Mouse (Mus musculus) heart, adult 11 months (tissue): ENCODE measurements at regions not wholly inside any gene's neighbourhood (a gene's known extent, or its start where the extent isn't known, plus 50 kb on each side); places are given as distances from the start of the nearest gene placed in this dataset.

ENCODE experiments used
- DNase-seq: peaks from one replicate; pipeline ENCODE4 v3.0.0; 2022

- no peak for DNase-seq
Observed at GRCm38 (mm10) chr2:50916323-50917221, 232.3 kb downstream of the Rnd3 start.

- DNase-seq: peak; percentile 92
Observed at GRCm38 (mm10) chr2:50915149-50915548, 233.8 kb downstream of the Rnd3 start.

GRCm38 (mm10) chr2:50914176-50914575 lies 234.7 kb downstream of the Rnd3 start:
- no peak for DNase-seq

- DNase-seq: no peak
Observed at GRCm38 (mm10) chr2:50908762-50909161, 240.1 kb downstream of the Rnd3 start.

- no peak for DNase-seq
Observed at GRCm38 (mm10) chr2:50902701-50903100, 246.2 kb downstream of the Rnd3 start.

- no peak for DNase-seq
Observed at GRCm38 (mm10) chr2:50902220-50902619, 246.7 kb downstream of the Rnd3 start.

- DNase-seq: no peak
Observed at GRCm38 (mm10) chr2:50888992-50889391, 259.9 kb downstream of the Rnd3 start.

- DNase-seq: no peak
Observed at GRCm38 (mm10) chr2:50887954-50888353, 261.0 kb downstream of the Rnd3 start.

- no peak for DNase-seq
Observed at GRCm38 (mm10) chr2:50885924-50886315, 263.0 kb downstream of the Rnd3 start.

GRCm38 (mm10) chr2:50885280-50885923 lies 263.5 kb downstream of the Rnd3 start:
- no peak for DNase-seq

- DNase-seq: no peak
Observed at GRCm38 (mm10) chr2:50881514-50882038, 267.3 kb downstream of the Rnd3 start.

- DNase-seq: peak; percentile 92
Observed at GRCm38 (mm10) chr2:50880806-50881205, 268.1 kb downstream of the Rnd3 start.

- peak; percentile 98 for DNase-seq
Observed at GRCm38 (mm10) chr2:50877716-50878115, 271.2 kb downstream of the Rnd3 start.

GRCm38 (mm10) chr2:50875072-50875471 lies 273.8 kb downstream of the Rnd3 start:
- DNase-seq: no peak

GRCm38 (mm10) chr2:50853538-50854244 lies 295.2 kb downstream of the Rnd3 start:
- no peak for DNase-seq

GRCm38 (mm10) chr2:50852413-50852919 lies 296.4 kb downstream of the Rnd3 start:
- DNase-seq: no peak

- no peak for DNase-seq
Observed at GRCm38 (mm10) chr2:50850071-50850470, 298.8 kb downstream of the Rnd3 start.

- peak; percentile 93 for DNase-seq
Observed at GRCm38 (mm10) chr2:50841881-50842280, 307.0 kb downstream of the Rnd3 start.

GRCm38 (mm10) chr2:50835511-50836320 lies 313.2 kb downstream of the Rnd3 start:
- DNase-seq: peak; percentile 40

- DNase-seq: peak; percentile 49
Observed at GRCm38 (mm10) chr2:50833791-50834190, 315.1 kb downstream of the Rnd3 start.

GRCm38 (mm10) chr2:50832471-50832870 lies 316.4 kb downstream of the Rnd3 start:
- peak; percentile 82 for DNase-seq
